Mouse (Mus musculus) MEL (cell line): Measurements from ENCODE around the gene Fam172a. TPM values are rescaled to one million over a fixed set of nuclear protein-coding genes. Genes with fewer than 3 reads are reported as not detected.

Source experiments
- DNase-seq: peaks from one replicate; pipeline ENCODE4 v3.0.0; 2011; ENCODE audit warnings: low read depth, low spot score
- H3K27ac ChIP-seq: 2 replicates; pipeline ENCODE4 v1.5.1; 2012; ENCODE audit warnings: low read depth, mild to moderate bottlenecking, control low read depth, low read length, moderate library complexity; ENCODE audit not compliant: control insufficient read depth
- H3K27me3 ChIP-seq, 2 experiments: fragments of 150-350 bp in 1 of 2; sonication (generic) in 1 of 2; 2 replicates each; pipeline ENCODE4 v1.6.1; 2012; ENCODE audit warnings: low read length in 2 of 2, mild to moderate bottlenecking in 2 of 2, improper control_type of control experiment in 1 of 2, moderate library complexity in 1 of 2; ENCODE audit not compliant: insufficient read depth in 2 of 2, control insufficient read depth in 1 of 2
- H3K36me3 ChIP-seq, 2 experiments: 2 replicates each; pipeline ENCODE4 v1.6.1; 2012 to 2014; ENCODE audit warnings: low read length in 2 of 2, improper control_type of control experiment in 1 of 2, inconsistent platforms in 1 of 2, mild to moderate bottlenecking in 1 of 2; ENCODE audit not compliant: insufficient read depth in 2 of 2, control insufficient read depth in 1 of 2
- H3K4me1 ChIP-seq, 2 experiments: fragments of 150-350 bp in 1 of 2; sonication (generic) in 1 of 2; 2 replicates each; pipeline ENCODE4 v1.6.1; 2012; ENCODE audit warnings: low read length in 2 of 2, improper control_type of control experiment in 1 of 2, mild to moderate bottlenecking in 1 of 2; ENCODE audit not compliant: insufficient read depth in 2 of 2, control insufficient read depth in 1 of 2
- H3K4me3 ChIP-seq, 2 experiments: fragments of 150-350 bp in 1 of 2; sonication (generic) in 1 of 2; 2 replicates each; pipeline ENCODE4 v1.5.1; 2012; ENCODE audit warnings: low read depth in 2 of 2, low read length in 2 of 2, mild to moderate bottlenecking in 2 of 2, moderate library complexity in 2 of 2, control low read depth in 1 of 2, improper control_type of control experiment in 1 of 2; ENCODE audit not compliant: control insufficient read depth in 1 of 2, insufficient read depth in 1 of 2
- H3K79me2 ChIP-seq: 2 replicates; pipeline ENCODE4 v1.6.1; 2012; ENCODE audit warnings: mild to moderate bottlenecking, low read length, moderate library complexity; ENCODE audit not compliant: control insufficient read depth, poor library complexity, insufficient read depth
- H3K9ac ChIP-seq: 2 replicates; pipeline ENCODE4 v1.6.1; 2012; ENCODE audit warnings: low read depth, mild to moderate bottlenecking, control low read depth, low read length, moderate library complexity; ENCODE audit not compliant: control insufficient read depth, poor library complexity, severe bottlenecking
- H3K9me3 ChIP-seq: fragments of 150-350 bp; sonication (generic); replicated peaks from 2 replicates; pipeline ENCODE4 v1.6.1; 2012; ENCODE audit warnings: mild to moderate bottlenecking, low read length, improper control_type of control experiment, moderate library complexity; ENCODE audit not compliant: insufficient read depth
- CHD2 ChIP-seq: IDR thresholded peaks from 2 replicates; pipeline ENCODE4 v1.6.1; 2011; ENCODE audit warnings: low read length, improper control_type of control experiment
- CTCF ChIP-seq, 3 experiments: IDR thresholded peaks in 2 of 3; conservative IDR thresholded peaks in 1 of 3; 2 replicates each; pipeline ENCODE4 v1.5.1; 2011 to 2012; ENCODE audit warnings: low read length in 3 of 3, low read depth in 2 of 3, mild to moderate bottlenecking in 2 of 3, improper control_type of control experiment in 1 of 3, inconsistent platforms in 1 of 3, mixed read lengths in 1 of 3, moderate library complexity in 1 of 3; ENCODE audit not compliant: control insufficient read depth in 1 of 3, insufficient read depth in 1 of 3, poor library complexity in 1 of 3, severe bottlenecking in 1 of 3
- EP300 ChIP-seq, 2 experiments: IDR thresholded peaks; 2 replicates each; pipeline ENCODE4 v1.6.1; 2011; ENCODE audit warnings: improper control_type of control experiment in 2 of 2, low read length in 2 of 2, low read depth in 1 of 2, mild to moderate bottlenecking in 1 of 2
- ETS1 ChIP-seq: IDR thresholded peaks from 2 replicates; pipeline ENCODE4 v1.6.1; 2012; ENCODE audit warnings: low read depth, mild to moderate bottlenecking, inconsistent platforms, low read length, improper control_type of control experiment, moderate library complexity
- GATA1 ChIP-seq: IDR thresholded peaks from 2 replicates; pipeline ENCODE4 v1.6.1; 2011; ENCODE audit warnings: low read depth, low read length, improper control_type of control experiment
- KAT2A ChIP-seq: conservative IDR thresholded peaks from 2 replicates; pipeline ENCODE4 v1.6.1; 2012; ENCODE audit warnings: low read depth, low read length, improper control_type of control experiment, inconsistent platforms
- NRF1 ChIP-seq: IDR thresholded peaks from 2 replicates; pipeline ENCODE4 v1.6.1; 2014; ENCODE audit warnings: low read depth, mild to moderate bottlenecking, inconsistent platforms, low read length, improper control_type of control experiment, moderate library complexity; ENCODE audit not compliant: poor library complexity, insufficient read depth, severe bottlenecking
- TCF12 ChIP-seq: IDR thresholded peaks from 2 replicates; pipeline ENCODE4 v1.6.1; 2014; ENCODE audit warnings: low read depth, mild to moderate bottlenecking, inconsistent platforms, low read length, improper control_type of control experiment, moderate library complexity
- UBTF ChIP-seq: IDR thresholded peaks from 2 replicates; pipeline ENCODE4 v1.6.1; 2012; ENCODE audit warnings: low read depth, mild to moderate bottlenecking, inconsistent platforms, low read length, improper control_type of control experiment, moderate library complexity, borderline replicate concordance; ENCODE audit not compliant: insufficient read depth
- ZNF384 ChIP-seq: IDR thresholded peaks from 2 replicates; pipeline ENCODE4 v1.6.1; 2012; ENCODE audit warnings: low read depth, mild to moderate bottlenecking, inconsistent platforms, low read length, improper control_type of control experiment
- polyA plus RNA-seq, 2 experiments: library from polyadenylated mRNA; stranded (reverse) in 1 of 2; unstranded in 1 of 2; fragments of >175 nt in 1 of 2; fragments of >200 nt in 1 of 2; gene quantifications; 2 replicates each; pipeline versions ENCODE4 v1.2.1 to v1.2.4; 2012; ENCODE audit warnings: low replicate concordance in 2 of 2, low read depth in 1 of 2; ENCODE audit not compliant: insufficient read length in 2 of 2, insufficient read depth in 1 of 2, missing spikeins in 1 of 2
- total RNA-seq: library from RNA; depleted of rRNA; stranded (reverse); fragments of 300-350 nt; gene quantifications from 2 replicates; pipeline ENCODE4 v1.2.3, GENCODE M21; 2012

Gene Fam172a
- total and polyA plus RNA-seq, 3 experiments: 13.4 to 358 (median 19.6) TPM

DNA sequence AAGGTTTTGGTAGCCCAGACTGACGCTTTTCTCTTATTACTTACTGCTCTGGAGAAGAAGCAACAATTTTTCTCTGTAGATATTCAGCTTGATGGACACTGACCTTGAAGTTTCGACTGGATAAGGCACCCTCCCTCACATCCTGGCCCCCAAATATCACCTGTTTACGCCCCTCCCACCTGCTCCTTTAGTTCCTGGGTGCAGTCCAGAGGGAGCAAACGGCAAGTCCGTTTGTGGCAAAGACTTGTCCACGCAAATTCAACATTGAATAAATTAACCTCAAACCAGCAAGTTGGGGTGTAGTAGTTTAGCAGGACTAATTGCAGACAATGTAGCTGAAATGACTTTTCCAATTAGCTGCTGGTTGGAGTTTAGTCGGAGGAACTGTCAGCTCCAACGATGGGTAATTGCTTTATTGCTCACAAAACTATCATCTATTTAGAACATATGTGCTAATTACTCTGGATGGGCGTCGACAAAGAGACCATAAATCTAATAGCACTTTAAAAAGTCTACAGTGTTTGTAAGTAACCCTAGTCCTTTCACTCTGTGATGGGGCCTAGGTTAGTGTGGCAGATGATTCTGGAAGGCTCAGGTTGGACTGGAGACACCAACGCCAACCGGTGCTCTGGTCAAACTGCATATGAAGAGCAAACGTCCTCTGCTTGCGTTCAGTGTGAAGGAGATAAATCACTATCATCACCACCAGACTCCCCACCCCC lies 507.0 kb downstream of the Fam172a start:
- H3K36me3 ChIP-seq: peaks cover 0 to 21% of the 10 kb centered on the region in 2 experiments; a peak in 2 of 4 replicates
- peaks cover 7% of the 10 kb centered on the region for H3K79me2 ChIP-seq
- no peak overlapping the region for H3K27ac ChIP-seq
- no peak overlapping the region for H3K9ac ChIP-seq
- H3K27me3 ChIP-seq: no peaks in the 10 kb centered on the region
- TF ChIP-seq EP300 (IDR thresholded peaks at IDR 0.05; ENCODE audit: low read depth in 1 of 2, low read length in 2 of 2) (peak in 1 of 2 experiments; percentile 27; a peak in 1 of 4 replicates), CTCF (IDR thresholded peaks at IDR 0.05 in 2 of 3, conservative IDR thresholded peaks at IDR 0.05 in 1 of 3; ENCODE audit: control insufficient read depth in 1 of 3, insufficient read depth in 1 of 3, low read depth in 2 of 3, low read length in 3 of 3, poor library complexity in 1 of 3, severe bottlenecking in 1 of 3) (no peak), CHD2 (no peak), GATA1 (no peak), TCF12 (0 out of 2 replicates have a peak, but pooled peaks have one; percentile 7)
- H3K4me1 ChIP-seq: peaks cover 3 to 13% of the 10 kb centered on the region in 2 experiments; a peak in 3 of 4 replicates
- no peaks in the 10 kb centered on the region for H3K9me3 ChIP-seq
- no peak for DNase-seq
- no peak overlapping the region for H3K4me3 ChIP-seq

DNA sequence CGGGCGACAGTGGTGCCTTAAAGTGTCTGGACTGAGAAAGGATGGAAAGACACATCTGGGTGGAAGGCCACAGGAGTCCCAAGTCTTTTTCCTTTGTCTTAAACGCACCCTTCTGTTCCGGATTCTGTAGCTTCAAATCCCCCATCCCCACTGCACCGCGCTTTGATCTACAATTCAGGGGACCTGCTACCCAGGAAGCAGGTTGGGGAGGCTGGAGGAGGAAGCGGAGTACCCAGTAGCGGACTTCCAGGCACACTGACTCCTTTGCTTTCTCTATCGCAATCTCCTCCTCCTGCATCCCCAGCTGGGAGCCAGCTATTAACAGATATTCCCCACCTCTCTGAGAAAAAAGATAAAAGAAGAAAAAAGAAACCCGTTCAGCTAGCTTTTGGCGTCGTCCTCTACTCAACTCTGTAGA lies 507.8 kb downstream of the Fam172a start:
- peak overlapping the region; percentile 3; the same call in 1 of the 2 replicates for H3K27ac ChIP-seq
- no peaks in the 10 kb centered on the region; the same call in 1 of the 2 replicates for H3K79me2 ChIP-seq
- no peaks in the 10 kb centered on the region for H3K27me3 ChIP-seq
- DNase-seq: no peak
- 0 out of 2 replicates have a peak, but pooled peaks have one; percentile 5 for TF ChIP-seq TCF12
- TF ChIP-seq KAT2A: no peak
- TF ChIP-seq NRF1: no peak
- peak; percentile 39; the same call in 1 of the 2 replicates for TF ChIP-seq ETS1
- peaks cover 0 to 14% of the 10 kb centered on the region in 2 experiments; a peak in 2 of 4 replicates for H3K36me3 ChIP-seq
- H3K4me3 ChIP-seq: peak overlapping the region; percentile 35 to 60
- peaks cover 0 to 5% of the 10 kb centered on the region in 2 experiments; a peak in 3 of 4 replicates for H3K4me1 ChIP-seq
- peak overlapping the region; percentile 34 for H3K9ac ChIP-seq
- H3K9me3 ChIP-seq: no peaks in the 10 kb centered on the region

GRCm38 (mm10) chr13:78210029-78210747 lies 508.4 kb downstream of the Fam172a start:
- no peaks in the 10 kb centered on the region for H3K9me3 ChIP-seq
- peaks cover 0 to 9% of the 10 kb centered on the region in 2 experiments; a peak in 2 of 4 replicates for H3K36me3 ChIP-seq
- H3K4me3 ChIP-seq: peak overlapping the region; percentile 35 to 60
- H3K4me1 ChIP-seq: peaks cover 0 to 3% of the 10 kb centered on the region in 2 experiments; a peak in 3 of 4 replicates
- H3K27me3 ChIP-seq: no peaks in the 10 kb centered on the region
- TF ChIP-seq UBTF (0 out of 2 replicates have a peak, but pooled peaks have one; percentile 90), ZNF384 (no peak), CHD2 (no peak)
- H3K79me2 ChIP-seq: no peaks in the 10 kb centered on the region
- H3K27ac ChIP-seq: peak overlapping the region; percentile 3; the same call in 1 of the 2 replicates
- H3K9ac ChIP-seq: peak overlapping the region; percentile 34
- peak; percentile 69 for DNase-seq
